Mouse (Mus musculus): Measurements from ENCODE around the gene Smim27.
A peak's percentile ranks its signal among the peaks of the same experiment; 100 is the strongest.
"Not testable (repeated sequence)": the region's sequence is repeated elsewhere in the genome, so short reads cannot be mapped to it uniquely, and the experiment has no call there.

Gene Smim27

GRCm38 (mm10) chr4:40264321-40264720 is 5.1 kb upstream of the Smim27 start:
- no peak for DNase-seq

DNA sequence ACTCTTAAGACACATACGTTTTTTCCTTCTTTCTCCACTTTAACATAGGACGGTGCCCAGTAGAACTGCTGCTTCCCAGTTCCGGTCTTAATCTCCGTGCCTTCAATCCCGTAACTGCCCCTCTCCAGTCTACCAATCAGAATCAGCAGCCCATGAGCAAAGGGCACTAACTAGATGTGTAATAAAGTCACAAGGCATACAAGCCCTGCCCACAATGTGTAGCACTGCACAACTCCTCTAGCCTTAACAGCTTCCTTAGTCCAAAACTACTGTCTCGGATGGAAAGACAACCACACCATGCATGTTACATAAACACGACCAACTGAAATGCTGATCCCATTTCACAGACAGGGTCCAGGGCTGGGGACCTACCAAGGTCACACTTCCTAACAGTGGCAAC is 1.7 kb upstream of the Smim27 start:
- peak; percentile 52 to 77 for DNase-seq

GRCm38 (mm10) chr4:40268204-40268813 is 1.1 kb upstream of the Smim27 start:
- peak; percentile 92 to 97 for DNase-seq

- peak in 1 of 2 experiments; percentile 45 for DNase-seq
Observed at GRCm38 (mm10) chr4:40268835-40269234, 544 bp upstream of the Smim27 start.

DNA sequence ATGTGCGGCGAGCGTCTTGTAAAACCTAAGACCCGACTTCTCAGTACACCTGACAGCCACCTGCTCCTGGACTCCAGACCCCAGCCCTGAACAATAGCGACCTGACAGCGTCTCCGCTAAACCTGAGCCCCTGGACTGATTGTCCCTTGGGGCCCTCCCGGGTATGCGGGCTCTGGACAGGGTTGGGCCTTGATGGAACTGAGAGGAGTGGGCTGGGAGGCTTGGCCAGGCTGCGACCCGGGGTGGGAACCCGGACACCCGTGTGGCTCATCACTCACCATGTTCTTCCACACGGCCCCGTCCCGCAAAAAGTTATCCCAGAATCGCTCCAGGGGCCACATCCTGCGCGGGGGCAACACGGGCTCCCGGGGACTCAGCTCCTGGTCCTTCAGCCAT is 9.5 kb downstream of the Smim27 start:
- peak in 1 of 2 experiments; percentile 56 for DNase-seq

GRCm38 (mm10) chr4:40279276-40279900 is 10.0 kb downstream of the Smim27 start, which contains the start of gene Ndufb6:
Gene Ndufb6 (minus strand): TSS chr4:40279421.
- peak; percentile 96 to 97 for DNase-seq

GRCm38 (mm10) chr4:40285582-40285981 is 16.2 kb downstream of the Smim27 start:
- DNase-seq, result peak; percentile 68 to 92

DNA sequence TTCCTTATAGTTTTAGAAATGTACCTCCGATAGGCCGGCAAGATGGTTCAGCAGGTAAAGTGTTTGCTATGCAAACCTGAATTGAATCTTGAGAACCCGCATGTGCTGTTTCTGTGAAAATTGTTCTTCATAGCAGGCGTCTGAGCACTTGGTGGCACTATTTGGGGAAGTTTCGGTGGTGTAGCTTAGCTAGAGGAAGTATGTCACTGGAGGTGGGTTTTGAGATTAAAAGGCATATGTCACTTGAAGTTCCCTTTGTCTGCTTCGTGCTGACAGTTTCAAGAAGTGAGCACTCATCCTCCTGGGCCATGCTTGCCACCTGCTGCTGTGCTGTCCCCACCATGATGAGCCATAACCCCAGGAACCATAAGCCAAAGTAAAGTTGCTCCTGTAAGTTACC is 18.0 kb downstream of the Smim27 start:
- no peak for DNase-seq

GRCm38 (mm10) chr4:40289046-40289445 is 19.7 kb downstream of the Smim27 start:
- no peak for DNase-seq

DNA sequence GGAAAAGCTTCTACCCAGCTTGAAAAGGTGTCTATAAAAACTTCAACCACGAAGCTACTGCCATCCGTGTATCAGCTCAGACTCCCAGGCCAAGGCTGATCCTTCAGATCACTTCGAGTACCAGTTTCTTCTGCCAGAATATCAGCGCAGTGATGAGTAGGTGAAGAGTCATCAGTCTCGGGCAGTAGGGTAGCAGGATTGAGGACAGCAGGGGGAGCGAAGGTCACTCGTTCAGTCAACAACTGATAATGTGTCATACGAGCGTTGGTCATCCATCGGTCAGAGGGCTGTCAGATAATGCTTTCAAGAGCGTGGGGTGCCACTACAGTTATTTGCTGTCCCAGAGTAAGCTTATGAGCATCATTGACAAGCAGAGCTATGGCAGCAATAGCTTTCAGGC is 22.1 kb downstream of the Smim27 start:
- not testable (repeated sequence) for DNase-seq

GRCm38 (mm10) chr4:40299169-40299568 is 29.8 kb downstream of the Smim27 start:
- no peak for DNase-seq

GRCm38 (mm10) chr4:40301076-40301789 is 31.9 kb downstream of the Smim27 start:
- DNase-seq, result peak; percentile 66 to 71

GRCm38 (mm10) chr4:40302445-40303125 is 33.2 kb downstream of the Smim27 start:
- no peak for DNase-seq

DNA sequence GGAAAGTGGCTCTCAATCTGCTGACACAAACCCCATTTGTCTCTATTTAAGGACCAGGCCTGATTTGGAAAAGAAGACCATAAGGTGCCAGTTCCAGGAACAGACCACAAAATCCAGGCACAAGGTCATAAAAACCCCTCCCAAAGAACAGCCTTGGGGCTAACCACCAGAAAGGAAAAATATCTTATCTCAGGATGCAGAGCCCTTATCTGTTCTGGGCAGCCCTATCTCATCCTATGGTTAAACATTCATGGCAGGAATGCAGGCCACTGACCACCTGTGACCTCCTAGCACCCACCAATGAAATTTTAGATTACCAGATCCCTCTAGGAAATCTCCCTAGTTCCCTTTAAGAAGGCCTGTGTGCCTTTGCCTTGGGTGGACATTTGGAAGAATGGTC is 40.3 kb downstream of the Smim27 start:
- DNase-seq, result no peak

- DNase-seq, result no peak
Observed at GRCm38 (mm10) chr4:40310796-40311383, 41.5 kb downstream of the Smim27 start.

GRCm38 (mm10) chr4:40312213-40312612 is 42.8 kb downstream of the Smim27 start:
- no peak for DNase-seq

GRCm38 (mm10) chr4:40313026-40313425 is 43.6 kb downstream of the Smim27 start:
- no peak for DNase-seq

DNA sequence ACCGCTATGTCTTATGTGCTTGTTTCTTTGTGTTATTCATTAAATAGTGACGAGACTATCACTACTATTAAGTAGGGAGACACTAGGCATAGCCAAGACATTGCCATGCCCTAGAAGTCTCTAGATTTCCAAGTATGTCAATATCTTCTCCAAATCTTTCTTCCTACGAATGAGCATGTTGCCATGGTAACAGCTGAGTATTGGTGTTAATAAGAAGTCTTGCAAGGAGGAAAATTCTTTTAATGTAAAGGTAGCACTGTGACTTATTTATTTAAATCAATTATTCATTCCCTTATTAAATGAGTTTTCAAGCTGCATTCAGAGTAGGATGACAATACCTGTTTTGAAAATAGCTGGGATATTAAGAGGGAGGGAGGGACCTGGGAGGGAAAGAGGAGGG is 48.0 kb downstream of the Smim27 start:
- DNase-seq, result no peak

Measured in kidney, postnatal 25 days (tissue).